Mouse (Mus musculus): ENCODE results near the gene Bcas3.

GRCm38 (mm10) chr11:85644748-85645060 lies 291.7 kb downstream of the Bcas3 start:
- no peak for TF ChIP-seq CTCF (IDR thresholded peaks at IDR 0.05; ENCODE audit: low read depth, low read length)
- no peak for TF ChIP-seq TAL1 (conservative IDR thresholded peaks at IDR 0.05; ENCODE audit: low read depth, low read length)

Data from G1E (cell line).